Mouse (Mus musculus) layer of hippocampus, adult 18-20 months (tissue): Measurements from ENCODE around the gene Rad51b. TPM values are rescaled to one million over a fixed set of nuclear protein-coding genes. Genes with fewer than 3 reads are reported as not detected.

Experiments used
- DNase-seq, 2 experiments: peaks; one replicate each; pipeline ENCODE4 v3.0.0; 2022; ENCODE audit warnings: low spot score in 2 of 2
- total RNA-seq, 2 experiments: library from RNA; stranded (reverse); gene quantifications; 2 replicates each; pipeline ENCODE4 v1.2.3; 2021

The Rad51b gene
- total RNA-seq, 2 experiments from 2014 or later: 0.17 TPM; not detected in 1

DNA sequence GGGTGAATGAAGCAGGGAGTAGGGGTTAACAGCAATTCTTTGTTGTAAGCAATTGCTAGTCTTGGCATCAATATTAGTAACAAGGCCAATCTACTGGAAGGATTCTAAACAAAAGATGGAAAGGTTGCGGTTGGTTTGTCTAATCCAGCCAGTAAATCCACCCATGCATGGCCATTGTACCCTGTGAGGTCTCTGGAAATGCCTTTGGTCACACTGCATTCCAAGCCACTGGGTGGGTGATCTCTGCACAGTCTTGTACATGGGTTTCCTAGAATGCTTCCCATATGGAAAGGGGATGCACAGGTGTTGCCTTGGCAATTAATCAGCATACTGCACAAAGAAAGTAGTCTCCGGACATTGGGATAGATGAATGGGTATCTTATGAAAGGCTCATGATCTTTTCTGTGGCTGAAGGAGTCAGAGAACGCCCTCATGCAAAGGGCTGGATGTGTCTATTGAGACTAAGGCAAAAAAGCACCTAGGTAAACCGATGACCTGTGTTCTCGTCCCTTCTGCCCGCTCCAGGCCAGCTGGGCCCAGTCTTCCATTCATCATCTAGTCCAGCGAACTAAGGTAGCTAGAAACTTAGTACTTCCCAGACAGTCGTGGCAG lies 312.4 kb downstream of the Rad51b start:
- DNase-seq: no peak

DNA sequence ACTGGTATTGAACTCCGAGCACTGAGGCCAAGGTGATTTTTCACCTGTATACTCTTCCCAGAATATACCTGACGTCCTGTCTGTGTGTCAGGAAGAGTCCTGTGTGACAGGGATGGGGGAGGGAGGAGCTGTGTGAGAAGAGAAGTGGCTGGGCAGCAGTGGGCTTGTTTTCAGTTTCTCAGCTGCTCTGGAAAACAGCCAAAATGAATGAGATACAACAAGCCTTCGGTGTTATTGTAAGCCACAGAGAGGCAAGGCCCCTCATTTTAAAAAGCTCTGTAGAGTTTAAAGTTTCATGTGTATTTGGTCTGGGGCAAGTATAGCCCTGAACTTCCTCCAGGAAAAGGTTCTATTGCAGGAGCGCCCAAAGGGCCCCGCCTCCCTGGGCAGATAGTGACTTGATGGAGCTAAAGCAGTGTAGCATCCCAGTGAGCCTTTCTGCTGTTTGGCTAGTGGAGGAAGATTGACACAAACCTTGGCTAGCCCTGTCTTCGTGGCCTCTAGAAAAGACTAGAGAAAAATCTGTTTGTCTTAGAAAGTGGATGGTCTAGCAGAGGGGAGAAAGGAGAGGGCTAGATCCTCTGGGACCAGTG lies 313.5 kb downstream of the Rad51b start:
- no peak for DNase-seq

DNA sequence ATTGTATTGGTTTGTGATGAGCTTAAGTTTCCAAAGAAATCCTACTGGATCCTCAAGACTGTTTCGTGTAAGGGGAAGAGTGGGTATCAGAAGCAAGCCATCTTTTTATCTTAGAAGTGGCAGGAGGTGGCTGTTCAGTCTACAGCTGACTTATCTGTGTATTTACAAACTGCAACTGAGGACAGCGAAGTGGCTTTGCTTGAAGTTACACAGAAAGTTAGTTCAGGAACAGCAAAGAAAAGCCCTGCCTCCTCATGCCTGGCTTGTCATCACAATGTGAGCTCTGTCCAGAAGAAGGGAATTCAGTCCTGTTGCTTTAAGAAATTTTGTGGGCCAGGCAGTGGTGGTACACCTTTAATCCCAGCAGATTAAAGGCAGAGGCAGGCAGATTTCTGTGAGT lies 314.6 kb downstream of the Rad51b start:
- no peak for DNase-seq

DNA sequence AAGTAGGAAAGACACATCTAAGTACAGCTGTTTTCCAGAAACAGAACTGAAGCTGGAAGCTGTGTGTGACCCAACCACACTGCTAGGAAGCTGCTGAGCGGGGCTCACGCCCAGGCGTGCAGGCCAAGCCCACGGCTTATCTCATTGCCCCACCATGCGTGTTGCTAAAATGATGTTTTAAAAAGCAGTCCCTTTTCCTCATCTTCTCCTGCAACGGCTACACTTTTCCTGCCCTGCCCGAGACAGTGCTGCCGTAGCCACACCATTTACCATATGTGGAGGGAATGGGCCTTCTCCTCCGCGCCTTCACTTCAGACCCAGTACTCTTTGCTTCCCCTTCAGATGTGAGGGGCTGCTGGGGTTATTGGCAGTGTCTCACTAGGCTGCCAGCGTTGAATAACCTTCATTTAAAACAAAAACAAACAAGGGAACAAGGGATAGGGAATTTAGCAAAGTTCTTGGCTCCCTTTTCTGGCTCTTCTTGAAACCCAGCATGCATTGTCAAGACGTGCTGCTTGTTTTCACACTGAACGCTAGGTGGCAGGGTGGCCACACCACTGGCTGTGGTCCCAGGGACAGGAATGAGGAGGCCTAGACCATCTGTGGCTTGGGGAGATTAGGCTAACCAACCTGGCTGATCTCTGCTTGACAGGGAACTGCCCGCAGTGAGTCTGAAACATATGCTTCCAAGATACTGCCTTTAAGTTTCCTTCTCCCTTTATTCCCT lies 315.4 kb downstream of the Rad51b start:
- peak; percentile 66 to 82 for DNase-seq

DNA sequence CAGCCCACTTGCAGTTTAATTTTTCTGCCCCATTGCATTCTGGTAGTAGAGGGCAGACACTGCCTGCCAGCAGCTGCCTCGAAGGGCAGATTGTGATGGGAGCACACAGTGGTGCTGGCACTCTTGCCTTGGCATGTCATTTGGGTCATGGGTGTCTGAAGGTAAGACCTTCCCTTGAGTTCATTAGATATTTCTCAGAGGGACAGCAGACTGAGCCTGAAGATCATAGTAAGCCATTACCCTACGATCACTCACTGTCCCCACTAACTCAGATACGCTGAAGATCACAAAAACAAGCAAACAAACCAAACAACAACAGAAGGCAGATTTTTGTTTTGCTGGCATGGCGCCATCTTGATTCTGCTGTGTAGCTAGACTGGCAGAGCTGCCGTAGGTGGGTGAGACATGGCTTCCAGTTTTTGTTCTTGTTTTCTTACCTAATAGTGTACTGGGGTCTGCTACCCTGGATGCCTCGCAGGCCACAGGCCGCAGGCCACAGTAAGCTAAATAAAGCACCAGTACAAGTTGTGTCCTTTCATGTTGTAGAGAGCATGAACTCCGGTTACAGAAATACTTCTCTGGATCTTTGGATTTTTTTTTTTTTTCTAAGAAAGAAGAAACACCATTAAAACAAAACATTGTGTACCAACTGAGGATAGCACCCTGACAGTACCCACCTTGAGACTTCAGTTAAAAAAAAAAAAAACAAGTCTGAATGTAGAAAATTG lies 316.1 kb downstream of the Rad51b start:
- DNase-seq: peak in 1 of 2 experiments; percentile 33

DNA sequence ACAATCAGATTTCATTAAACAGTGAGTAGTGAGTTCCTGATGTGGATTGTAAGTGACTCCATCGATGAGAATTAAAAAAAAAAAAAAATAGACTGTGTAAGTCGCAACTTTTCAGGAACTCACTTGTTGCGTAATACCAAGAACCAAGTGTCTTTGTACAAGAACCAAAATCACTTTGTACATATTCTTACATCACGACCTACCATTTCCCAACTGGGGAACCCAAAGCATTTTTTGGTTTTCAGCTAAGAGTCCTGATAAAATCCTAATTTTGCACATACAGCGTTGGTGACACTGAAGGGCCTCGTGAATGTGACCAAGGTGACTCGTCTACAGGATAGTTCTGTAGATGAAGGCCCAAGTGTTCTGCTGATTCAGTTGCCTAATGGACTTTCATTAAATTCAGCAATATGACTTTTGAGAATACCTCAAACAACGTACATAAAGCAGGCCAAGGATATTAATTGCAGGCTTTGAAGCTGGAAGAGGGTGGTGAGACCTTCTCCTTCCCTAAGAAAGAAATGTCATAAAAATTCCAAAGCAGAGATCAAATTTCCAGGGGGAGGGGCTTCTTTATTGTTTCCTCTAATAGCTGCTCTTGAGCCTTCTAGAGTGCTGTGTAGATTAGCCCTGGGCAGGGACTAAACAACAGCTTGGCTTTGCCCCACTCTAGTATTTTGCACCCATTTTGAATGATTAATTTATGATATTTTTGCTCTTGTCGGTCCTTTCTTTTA lies 316.9 kb downstream of the Rad51b start:
- DNase-seq: no peak

DNA sequence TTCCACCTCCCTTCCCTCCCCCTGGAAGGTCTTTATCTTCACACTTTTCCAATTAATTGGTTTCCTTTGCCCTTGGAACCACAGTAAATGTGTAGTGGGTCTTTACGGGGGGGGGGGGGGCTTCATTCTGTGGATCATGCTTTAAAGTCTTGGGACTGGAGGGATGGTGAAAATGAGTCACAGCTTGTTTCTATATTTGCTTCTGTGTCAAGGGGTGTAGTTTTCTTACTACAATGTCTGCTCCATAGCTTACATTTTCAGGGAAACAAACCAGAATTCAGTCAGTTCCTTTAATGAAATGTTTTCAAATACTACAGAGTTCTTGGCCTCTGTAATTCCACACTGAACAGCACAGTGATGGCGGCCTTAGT lies 317.5 kb downstream of the Rad51b start:
- no peak for DNase-seq

DNA sequence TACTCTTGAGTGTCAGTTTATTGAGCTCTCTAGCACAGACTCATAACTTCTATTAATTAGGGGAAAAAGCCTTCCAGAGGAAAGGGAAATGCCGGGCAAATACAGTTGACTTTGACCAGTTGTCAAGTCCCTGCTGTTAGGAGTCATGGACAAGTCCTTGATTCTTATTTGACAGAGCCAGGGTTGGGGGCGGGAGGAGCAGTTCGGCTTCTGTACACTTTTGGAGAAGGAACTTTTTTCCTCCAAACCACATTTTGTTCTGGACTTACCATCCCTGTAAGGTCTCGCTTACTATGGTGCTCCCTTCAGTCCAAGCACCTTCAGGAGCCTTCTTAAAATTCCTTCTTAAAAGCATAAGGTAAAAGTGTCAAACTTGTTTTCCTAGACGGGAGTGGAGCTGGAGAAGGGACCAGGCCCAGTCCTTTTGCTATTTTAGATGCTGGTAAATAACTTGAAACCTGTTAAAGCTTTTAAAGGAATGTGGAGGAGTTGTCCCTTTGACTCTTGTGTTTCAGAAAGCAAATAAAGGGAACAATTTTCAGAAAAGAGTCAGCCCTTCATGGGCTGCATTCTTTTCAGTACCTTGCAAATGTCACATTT lies 318.7 kb downstream of the Rad51b start:
- DNase-seq: no peak

DNA sequence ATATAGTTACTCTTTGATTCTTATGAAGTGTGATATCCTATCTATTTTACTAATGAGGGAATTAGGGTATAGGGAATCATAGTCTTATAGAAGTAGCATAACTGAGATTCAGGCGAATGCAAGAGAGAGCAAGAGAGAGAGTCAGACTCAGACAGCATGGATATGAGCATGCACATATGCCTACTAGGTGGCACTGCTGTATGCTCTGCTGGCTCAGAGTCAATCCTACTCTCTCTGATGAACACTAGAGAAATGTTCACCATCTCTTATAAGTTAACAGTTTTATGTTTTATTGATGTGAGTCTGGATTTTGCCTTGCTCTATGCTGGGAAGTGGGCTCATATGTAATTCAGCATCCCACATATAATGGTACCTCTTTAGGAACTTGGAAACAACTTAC lies 321.9 kb downstream of the Rad51b start:
- no peak for DNase-seq

DNA sequence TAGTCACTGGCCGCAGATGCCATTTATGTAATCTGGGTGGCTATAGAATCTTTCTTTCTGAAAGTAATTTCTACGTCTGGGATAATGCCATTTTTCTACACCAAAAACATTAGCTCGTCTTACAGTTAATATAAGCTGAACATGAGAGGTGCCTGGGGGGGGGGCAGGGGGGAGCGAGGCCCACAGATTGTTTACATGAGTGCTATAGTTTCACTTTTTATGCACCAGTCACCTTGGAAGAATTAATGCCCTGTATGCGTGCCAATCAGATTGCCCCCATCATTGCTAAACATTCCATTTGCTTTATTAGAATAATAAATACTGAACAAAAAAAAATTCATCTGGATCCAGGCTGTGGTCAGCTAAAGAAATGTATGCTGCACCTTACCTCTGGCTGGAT lies 323.6 kb downstream of the Rad51b start:
- DNase-seq: no peak

DNA sequence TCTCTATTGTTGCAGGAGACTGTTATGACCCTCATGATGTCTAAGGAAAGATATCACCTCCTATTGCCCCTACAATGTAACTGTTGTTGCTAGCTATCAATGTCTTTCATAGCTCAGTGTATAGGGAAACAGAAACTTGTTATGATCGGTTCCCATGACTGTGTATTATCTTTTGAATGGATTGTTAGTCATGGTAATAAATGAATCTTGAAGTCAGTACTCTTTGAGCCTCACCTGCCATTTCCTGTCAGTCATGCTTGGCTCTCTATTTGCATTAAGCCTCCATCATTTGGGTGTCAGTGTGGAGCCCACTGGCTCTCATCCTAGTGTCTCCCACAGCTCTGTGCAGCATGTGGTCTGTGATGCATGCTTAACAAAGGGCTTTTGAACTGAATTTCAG lies 326.2 kb downstream of the Rad51b start:
- no peak for DNase-seq

DNA sequence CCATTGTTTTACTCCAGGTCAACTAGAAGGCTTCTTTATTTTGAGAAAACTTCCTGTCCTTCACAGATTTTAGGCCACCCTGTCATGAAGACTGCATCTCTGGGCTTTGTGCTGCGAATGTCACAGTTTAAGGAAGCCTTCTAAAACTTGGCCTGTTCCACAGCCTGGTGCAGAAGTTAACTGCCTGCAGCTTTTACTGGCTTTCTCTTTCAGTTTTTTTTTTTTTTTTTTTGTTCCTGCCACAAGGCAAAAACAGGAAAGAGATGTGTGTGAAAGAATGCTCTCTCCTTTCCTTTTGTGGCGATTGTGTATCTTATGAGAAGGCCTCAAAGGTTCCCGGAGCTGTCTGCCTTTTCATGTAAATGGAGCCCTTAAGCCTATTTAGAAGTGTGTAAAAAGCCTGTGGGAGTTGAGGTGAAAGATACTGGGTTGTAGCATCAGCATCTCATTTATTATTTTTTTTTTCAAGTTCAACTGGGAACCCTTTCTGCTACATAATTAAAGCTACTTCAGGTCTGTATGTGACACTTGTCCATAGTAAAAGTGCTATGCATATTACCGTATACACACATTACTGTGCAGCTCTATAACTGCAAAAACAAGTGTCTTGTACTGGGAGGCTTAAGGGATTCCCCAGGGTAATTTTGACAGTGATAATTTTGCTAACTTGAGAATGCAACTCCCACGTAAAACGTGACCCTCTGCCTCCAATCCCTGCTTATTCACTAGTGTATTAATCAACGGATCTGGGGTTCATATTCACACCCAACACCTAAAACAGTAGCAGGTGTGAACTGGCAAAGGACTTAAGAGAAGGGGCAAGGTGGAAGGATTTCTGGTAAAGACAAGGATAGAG lies 328.8 kb downstream of the Rad51b start:
- DNase-seq: no peak

DNA sequence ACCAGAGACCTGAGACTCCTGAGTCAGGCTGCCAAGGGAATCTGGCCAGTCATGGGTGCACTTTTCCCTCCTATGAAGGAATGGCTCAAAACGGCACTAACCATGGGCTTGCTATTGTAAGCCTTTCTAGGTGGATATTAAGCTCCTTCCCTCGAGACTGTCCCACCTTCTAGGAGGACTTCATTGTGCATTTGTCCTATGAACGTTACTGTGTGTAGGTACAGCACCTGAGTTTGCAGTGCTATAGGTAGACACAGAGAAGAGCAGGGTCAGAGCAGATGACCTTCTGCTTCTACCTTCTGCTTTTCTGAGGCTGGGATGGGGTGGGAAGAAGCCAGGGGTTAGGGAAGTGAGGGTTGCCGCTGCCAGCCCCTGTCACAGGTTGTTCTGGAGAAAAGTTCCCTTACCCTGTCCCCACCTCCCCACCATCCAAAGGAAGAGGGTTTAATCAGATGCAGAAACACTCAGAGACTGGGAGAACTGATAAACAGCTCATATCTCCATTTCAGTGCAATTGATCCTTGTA lies 329.5 kb downstream of the Rad51b start:
- DNase-seq: no peak

DNA sequence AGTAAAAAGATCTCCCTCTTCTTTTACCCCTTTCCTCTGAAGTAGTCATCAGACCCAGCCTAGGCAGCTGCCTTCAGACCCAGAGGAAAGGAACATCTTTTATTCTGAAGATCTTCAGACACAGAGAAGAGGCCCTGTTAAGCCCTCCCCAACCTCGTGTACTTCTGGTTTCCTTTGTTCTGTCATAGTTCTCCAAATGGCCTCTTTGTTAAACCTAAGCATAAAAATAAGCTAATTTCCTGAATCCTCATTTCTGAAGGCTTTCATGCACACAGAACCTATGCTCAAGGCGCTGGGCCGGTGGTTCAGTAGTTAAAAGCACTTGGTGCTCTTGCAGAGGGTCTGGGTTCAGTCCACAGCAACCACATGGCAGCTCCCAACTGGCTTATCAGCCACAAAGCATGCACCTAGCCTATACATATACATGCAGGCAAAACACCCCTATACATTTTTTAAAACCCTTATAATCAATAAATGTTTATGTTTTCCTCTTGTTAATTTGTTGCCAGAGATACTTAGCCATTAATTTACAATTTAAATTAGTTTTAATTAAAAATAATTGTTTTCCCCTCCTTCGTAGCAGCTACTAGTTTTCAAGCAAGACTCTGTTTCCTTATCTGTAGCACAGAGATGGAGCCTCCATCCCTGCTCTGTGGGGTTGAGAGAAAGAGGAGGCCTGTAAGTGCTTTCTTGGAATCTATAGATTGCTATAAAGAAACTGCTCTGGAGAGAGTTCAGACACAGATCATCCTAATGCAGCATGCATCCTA lies 330.5 kb downstream of the Rad51b start:
- no peak for DNase-seq

DNA sequence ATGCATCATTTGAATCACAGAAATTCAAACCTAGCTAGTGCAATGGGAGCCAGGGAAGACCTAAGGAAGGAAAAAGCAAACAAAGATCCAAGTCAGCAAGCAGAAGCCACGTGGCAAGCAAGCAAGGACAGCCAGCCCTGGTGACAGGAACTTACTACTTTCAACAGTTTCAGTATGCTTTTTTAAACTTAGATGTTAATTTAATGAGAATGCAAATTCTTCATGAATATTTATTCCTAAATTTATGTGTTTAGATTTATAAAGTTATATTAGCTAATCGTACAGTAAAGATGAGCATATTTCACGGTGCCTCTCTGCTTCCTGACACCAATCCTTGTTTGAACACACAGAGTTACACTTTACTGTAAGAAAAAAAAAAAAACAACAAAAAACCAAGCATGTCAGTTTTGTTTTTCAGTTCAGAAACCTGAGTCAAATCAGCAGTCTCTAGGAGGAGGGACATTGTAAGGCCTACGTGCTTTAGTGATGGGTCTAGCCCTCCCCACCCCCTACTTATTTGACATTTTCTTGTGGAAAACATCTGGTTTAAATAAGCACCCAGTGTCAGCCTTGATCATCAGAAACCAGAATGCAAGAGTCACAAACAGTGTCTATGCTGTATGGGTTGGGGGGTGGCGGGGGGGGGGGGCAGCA lies 331.2 kb downstream of the Rad51b start:
- DNase-seq: no peak

DNA sequence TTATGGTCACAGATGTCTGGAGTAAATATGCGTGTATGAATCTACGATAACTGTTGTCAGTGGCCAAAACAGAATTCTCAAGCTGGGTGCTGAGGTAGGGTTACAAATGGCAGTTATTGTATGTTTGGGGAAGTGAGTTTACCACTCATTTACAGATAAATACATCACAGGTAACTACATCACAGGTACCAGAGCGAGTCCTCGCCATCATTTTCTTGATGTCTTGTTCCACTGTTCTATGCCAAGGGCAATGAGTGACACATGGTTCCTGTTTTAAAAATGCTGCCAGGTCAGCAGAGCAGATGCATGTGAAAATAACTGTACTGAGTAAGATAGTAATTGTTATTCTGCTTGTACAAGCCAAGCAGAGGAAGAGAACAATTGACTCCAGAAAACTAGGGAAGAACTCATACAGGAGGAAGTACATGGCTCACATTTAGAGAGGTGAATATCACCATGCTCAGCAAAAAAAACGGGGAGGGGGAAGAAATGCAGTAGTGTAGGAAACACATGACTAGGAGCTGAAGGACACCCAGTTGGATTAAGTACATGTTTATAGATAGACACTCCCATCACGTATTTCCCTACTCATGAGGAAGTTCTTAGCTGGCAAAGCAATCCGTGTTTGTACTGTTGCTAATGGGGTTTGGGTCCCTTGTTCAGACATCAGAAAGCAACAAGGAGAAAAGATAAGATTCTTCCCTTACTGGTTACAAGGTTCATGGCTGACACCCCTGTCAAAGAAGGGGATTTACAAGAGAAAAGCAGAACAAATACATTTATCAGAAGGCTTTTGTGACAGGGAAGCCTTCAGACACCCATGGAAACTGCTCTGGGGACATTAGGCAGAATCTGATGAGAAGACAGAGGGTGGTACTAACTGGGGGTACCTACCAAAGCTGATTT lies 333.1 kb downstream of the Rad51b start:
- no peak for DNase-seq

DNA sequence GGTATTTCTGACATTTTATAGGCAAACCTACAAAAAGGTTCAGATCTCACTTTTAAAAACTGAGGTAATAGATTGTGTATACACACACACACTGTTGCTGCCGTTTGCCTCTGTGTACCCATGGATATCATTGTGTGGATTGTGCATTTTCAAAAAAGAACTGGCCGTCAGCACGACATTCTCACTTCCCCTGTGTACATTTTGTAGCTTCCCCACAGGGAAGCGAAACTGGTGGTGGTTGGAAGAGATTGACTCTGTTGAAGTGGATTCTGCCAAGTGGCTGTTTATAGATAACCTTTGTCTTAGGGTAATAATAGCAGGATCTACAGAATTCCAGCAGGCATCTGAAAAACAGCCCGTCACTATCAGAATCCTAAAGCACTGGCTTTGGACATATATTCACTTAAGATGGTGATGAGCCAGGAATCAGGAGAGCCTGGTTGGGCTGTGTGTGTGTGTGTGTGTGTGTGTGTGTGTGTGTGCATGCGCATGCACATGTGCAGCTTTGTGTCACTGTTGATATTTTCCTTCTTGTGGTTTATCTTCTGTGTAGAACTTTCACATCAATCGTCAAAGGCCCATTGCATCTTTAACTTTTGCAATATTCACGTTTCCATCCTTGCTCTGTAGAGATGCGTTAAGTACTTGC lies 336.5 kb downstream of the Rad51b start:
- no peak for DNase-seq
